Mouse (Mus musculus) hindbrain, embryonic 11.5 days (tissue): Measurements from ENCODE around the gene Tmem274. TPM values are rescaled to one million over a fixed set of nuclear protein-coding genes. Genes with fewer than 3 reads are reported as not detected.

Experiments
- ATAC-seq: fragments of 200-750 bp; cut with Nextera tagmentation; 2 replicates; pipeline ENCODE4 v1.8.0; 2017; ENCODE audit warnings: mild to moderate bottlenecking, moderate TSS enrichment, moderate library complexity; ENCODE audit not compliant: low FRiP score
- DNase-seq: peaks from one replicate; pipeline ENCODE4 v3.0.0-alpha.2; 2015; ENCODE audit warnings: low spot score
- H3K27ac ChIP-seq: fragments of 300-500 bp; sonication (generic); 2 replicates; pipeline ENCODE4 v1.5.1; 2014; ENCODE audit warnings: mild to moderate bottlenecking, low read depth, low read length
- H3K27me3 ChIP-seq: fragments of 300-500 bp; sonication (generic); 2 replicates; pipeline ENCODE4 v1.6.1; 2014; ENCODE audit warnings: mild to moderate bottlenecking, low read length, moderate library complexity, mixed read lengths; ENCODE audit not compliant: control insufficient read depth, insufficient read depth
- H3K36me3 ChIP-seq: fragments of 300-500 bp; sonication (generic); 2 replicates; pipeline ENCODE4 v1.6.1; 2014; ENCODE audit warnings: mild to moderate bottlenecking, low read length, moderate library complexity, mixed read lengths; ENCODE audit not compliant: control insufficient read depth, insufficient read depth
- H3K4me1 ChIP-seq: fragments of 300-500 bp; sonication (generic); replicated peaks from 2 replicates; pipeline ENCODE4 v1.6.1; 2014; ENCODE audit warnings: low read length, mixed read lengths; ENCODE audit not compliant: control insufficient read depth, insufficient read depth
- H3K4me2 ChIP-seq: fragments of 300-500 bp; sonication (generic); replicated peaks from 2 replicates; pipeline ENCODE4 v1.6.1; 2014; ENCODE audit warnings: mild to moderate bottlenecking, low read depth, low read length
- H3K4me3 ChIP-seq: fragments of 300-500 bp; sonication (generic); 2 replicates; pipeline ENCODE4 v1.5.1; 2014; ENCODE audit warnings: low read depth, low read length
- H3K9ac ChIP-seq: fragments of 300-500 bp; sonication (generic); 2 replicates; pipeline ENCODE4 v1.6.1; 2014; ENCODE audit warnings: low read depth, low read length
- H3K9me3 ChIP-seq: fragments of 300-500 bp; sonication (generic); 2 replicates; pipeline ENCODE4 v1.6.1; 2016; ENCODE audit warnings: low read length; ENCODE audit not compliant: control insufficient read depth
- WGBS: fragments of 180-500 bp; shearing (Covaris S2); extraction: QIAGEN DNeasy Blood & Tissue Kit; methylation state at CpG from one replicate; pipeline ENCODE4 v1.1.7; 2014; 5-methylcytosine and 5-hydroxymethylcytosine counted together
- polyA plus RNA-seq: library from polyadenylated mRNA; unstranded; fragments of >200 nt; fragmentation: Nextera tagmentation; extraction: Ambion mirVana; gene quantifications from 2 replicates; pipeline ENCODE4 v1.2.1, GENCODE M21; 2014

Gene Tmem274
- polyA plus RNA-seq, 1 experiment from 2014 or later, result not detected

DNA sequence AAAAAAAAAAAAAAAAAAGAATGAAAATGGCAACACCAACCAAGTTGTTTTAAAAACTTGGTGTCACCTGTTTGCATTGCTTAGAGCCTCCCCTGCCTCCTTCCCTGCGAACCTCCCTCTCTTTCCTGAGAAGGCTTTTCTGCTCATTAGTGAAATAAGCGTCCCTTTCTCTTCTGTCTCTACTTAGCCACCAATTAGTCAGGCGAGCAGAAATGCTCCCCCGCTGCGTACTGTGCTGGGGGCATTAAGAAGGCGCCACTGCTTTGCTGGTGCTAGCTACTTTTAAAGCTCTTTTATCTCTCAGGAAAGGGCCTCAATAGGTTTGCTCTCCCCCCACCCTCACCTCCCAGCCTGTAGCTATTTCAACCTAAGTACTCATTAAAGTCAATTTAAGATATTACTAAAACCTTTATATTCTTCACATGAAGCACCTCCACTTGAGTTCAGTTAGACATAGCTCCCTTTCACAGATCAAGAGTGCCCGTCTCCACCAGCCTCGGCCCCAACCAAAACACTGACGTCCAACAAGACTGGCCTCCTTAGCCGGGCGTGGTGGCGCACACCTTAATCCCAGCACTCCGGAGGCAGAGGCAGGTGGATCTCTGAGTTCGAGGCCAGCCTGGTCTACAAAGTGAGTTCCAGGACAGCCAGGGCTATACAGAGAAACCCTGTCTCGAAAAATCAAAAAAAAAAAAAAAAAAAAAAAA, 28.2 kb downstream of the Tmem274 start:
- H3K9me3 ChIP-seq, result no peaks in the 10 kb centered on the region
- 63% methylated on average over 14 of the region's 15 CpGs for WGBS
- ATAC-seq (no peak), DNase-seq (no peak)
- H3K9ac ChIP-seq, result no peak overlapping the region
- no peaks in the 10 kb centered on the region for H3K36me3 ChIP-seq
- no peak overlapping the region for H3K27ac ChIP-seq
- H3K27me3 ChIP-seq, result no peaks in the 10 kb centered on the region
- no peak overlapping the region for H3K4me2 ChIP-seq
- H3K4me3 ChIP-seq, result no peak overlapping the region
- no peaks in the 10 kb centered on the region for H3K4me1 ChIP-seq

DNA sequence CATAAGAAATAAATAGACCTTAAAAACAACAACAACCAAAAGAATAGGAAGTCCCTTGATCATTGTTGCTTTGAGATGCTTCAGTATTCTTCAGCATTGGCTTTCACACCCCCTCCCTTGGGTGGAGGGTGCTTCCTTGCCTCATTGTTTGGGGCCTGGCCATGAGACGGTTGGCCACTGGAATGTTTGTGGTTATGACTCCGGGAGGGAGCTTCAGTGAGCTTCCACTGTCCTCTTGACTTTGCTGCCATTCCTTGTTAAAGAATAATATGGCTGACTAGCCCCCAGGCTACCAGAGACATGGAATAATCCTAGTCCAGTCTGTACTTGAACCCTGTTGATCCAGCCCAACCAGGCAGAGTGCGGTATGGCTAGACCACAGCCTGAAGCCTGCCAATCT, 29.7 kb downstream of the Tmem274 start:
- H3K27me3 ChIP-seq, result no peaks in the 10 kb centered on the region
- H3K9me3 ChIP-seq, result no peaks in the 10 kb centered on the region
- 88% methylated on average over 3 of the region's 3 CpGs for WGBS
- H3K4me1 ChIP-seq, result no peaks in the 10 kb centered on the region
- no peak overlapping the region for H3K4me2 ChIP-seq
- H3K9ac ChIP-seq, result no peak overlapping the region
- no peak overlapping the region for H3K4me3 ChIP-seq
- no peaks in the 10 kb centered on the region for H3K36me3 ChIP-seq
- H3K27ac ChIP-seq, result no peak overlapping the region
- DNase-seq, result no peak
- no peak for ATAC-seq

DNA sequence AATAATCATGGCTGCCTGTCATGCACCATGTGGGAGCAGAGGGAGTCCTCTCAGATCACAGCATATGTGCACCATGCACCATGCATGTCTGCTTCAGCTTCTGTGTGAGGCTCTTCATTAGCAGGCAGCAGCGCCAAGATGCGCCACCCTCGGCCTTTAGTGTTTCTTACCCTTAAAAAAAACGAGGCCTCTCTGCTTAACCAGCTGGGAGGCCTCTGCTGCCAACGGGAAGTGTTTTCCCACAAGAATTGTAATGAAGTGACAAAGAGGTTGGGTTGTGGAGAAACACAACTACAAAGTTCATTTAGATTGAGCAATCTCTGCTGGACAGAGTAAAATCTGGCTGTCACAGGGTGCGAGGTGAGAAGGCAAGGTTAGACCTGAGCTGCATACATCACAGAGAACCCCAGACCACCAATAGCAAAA, 34.1 kb downstream of the Tmem274 start:
- H3K27me3 ChIP-seq, result no peaks in the 10 kb centered on the region
- H3K27ac ChIP-seq, result no peak overlapping the region
- WGBS, result 52% methylated on average over 6 of the region's 6 CpGs
- no peak for DNase-seq
- H3K9me3 ChIP-seq, result no peaks in the 10 kb centered on the region
- H3K36me3 ChIP-seq, result no peaks in the 10 kb centered on the region
- H3K4me2 ChIP-seq, result no peak overlapping the region
- ATAC-seq, result no peak
- no peaks in the 10 kb centered on the region for H3K4me1 ChIP-seq
- H3K4me3 ChIP-seq, result no peak overlapping the region
- no peak overlapping the region for H3K9ac ChIP-seq

DNA sequence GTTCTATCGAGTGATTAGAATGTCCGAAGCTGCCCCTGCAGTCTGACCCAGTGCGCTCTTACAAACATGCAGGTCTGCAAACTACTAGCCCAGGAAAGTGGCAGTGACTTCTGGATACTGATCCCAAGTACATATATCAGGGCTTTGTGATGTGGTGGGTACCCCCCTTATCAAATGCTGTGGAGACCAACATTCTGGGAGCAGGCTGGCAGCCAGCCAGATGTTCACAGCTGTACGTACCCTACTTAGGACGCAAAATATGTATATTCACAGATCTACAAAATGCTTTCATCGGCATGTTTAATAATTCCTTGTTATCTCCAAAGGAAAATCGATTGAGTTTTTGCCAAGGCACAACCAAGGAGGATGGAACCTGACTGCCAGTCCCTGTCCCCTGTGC, 34.9 kb downstream of the Tmem274 start:
- Histone ChIP-seq H3K9ac (no peak overlapping the region), H3K4me3 (no peak overlapping the region), H3K27ac (no peak overlapping the region), H3K27me3 (no peaks in the 10 kb centered on the region), H3K4me1 (no peaks in the 10 kb centered on the region), H3K4me2 (no peak overlapping the region), H3K9me3 (no peaks in the 10 kb centered on the region), H3K36me3 (no peaks in the 10 kb centered on the region)
- 91% methylated on average over 7 of the region's 7 CpGs for WGBS
- ATAC-seq (no peak), DNase-seq (no peak)

DNA sequence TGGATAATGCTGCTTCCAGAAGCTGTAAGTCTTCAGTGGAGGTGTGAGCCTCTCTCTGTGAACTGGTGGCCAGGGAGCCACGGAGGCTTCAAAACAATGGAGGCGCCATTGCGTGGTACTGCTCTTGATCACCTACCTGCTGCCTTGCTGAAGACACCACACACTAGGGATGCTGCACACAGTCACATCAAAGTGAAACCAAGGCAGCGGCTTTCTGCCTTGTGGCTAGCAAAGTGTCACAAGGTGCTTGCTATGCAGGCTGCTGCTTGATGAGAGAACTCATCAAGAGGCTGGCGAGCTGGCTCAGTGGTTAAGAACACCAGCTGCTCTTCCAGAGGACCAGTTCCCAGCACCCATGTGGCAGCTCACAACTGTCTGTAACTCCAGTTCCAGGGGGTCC, 38.5 kb downstream of the Tmem274 start:
- no peak for ATAC-seq
- Histone ChIP-seq H3K36me3 (no peaks in the 10 kb centered on the region), H3K27ac (no peak overlapping the region), H3K9me3 (no peaks in the 10 kb centered on the region), H3K4me2 (no peak overlapping the region), H3K4me1 (0 out of 2 replicates have a peak, but pooled peaks cover 6% of the 10 kb centered on the region), H3K4me3 (no peak overlapping the region), H3K27me3 (no peaks in the 10 kb centered on the region), H3K9ac (no peak overlapping the region)
- no peak for DNase-seq
- WGBS, result 93% methylated on average over 5 of the region's 5 CpGs

DNA sequence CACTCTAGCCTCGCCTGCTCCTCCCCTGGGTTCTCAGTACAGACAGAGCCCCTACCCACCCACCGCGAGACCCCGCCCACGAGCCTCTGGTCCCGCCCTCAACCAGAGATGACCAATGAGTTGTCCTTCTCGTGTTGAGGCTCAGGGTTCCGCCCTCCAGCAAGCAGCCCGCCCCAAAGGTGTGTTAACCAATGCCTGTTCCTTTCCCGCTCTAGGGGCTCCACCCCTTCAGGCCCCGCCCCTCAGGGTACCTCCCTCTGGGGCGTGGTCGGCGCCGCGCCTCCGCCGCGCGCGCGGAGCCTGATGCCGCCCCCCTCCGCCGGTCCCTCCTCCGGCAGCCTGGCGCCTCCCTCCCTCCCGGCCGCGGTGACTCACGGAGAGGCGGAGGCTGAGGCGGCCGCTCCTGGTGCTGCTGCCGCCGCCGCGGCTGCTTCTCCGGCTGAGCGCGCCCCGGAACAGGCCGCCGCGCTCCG, 40.7 kb downstream of the Tmem274 start, which contains the start of gene Ctnnbip1:
Gene Ctnnbip1 (plus strand): TSS at position 369 of the 473 bp plus-strand sequence.
- H3K27ac ChIP-seq, result peak within 1 kb of the TSS; percentile 62; the same call in 1 of the 2 replicates
- peak within 1 kb of the TSS; percentile 88 for H3K9ac ChIP-seq
- no peaks in the 10 kb centered on the region for H3K9me3 ChIP-seq
- peak; percentile 99 for ATAC-seq
- H3K27me3 ChIP-seq, result no peaks in the 10 kb centered on the region
- peak within 1 kb of the TSS; percentile 87 for H3K4me3 ChIP-seq
- H3K4me1 ChIP-seq, result 0 out of 2 replicates have a peak, but pooled peaks cover 6% of the 10 kb centered on the region
- H3K36me3 ChIP-seq, result no peaks in the 10 kb centered on the region
- peak; percentile 98 for DNase-seq
- H3K4me2 ChIP-seq, result peak within 1 kb of the TSS; percentile 91
- WGBS, result under 1% methylated on average over 43 of the region's 46 CpGs

DNA sequence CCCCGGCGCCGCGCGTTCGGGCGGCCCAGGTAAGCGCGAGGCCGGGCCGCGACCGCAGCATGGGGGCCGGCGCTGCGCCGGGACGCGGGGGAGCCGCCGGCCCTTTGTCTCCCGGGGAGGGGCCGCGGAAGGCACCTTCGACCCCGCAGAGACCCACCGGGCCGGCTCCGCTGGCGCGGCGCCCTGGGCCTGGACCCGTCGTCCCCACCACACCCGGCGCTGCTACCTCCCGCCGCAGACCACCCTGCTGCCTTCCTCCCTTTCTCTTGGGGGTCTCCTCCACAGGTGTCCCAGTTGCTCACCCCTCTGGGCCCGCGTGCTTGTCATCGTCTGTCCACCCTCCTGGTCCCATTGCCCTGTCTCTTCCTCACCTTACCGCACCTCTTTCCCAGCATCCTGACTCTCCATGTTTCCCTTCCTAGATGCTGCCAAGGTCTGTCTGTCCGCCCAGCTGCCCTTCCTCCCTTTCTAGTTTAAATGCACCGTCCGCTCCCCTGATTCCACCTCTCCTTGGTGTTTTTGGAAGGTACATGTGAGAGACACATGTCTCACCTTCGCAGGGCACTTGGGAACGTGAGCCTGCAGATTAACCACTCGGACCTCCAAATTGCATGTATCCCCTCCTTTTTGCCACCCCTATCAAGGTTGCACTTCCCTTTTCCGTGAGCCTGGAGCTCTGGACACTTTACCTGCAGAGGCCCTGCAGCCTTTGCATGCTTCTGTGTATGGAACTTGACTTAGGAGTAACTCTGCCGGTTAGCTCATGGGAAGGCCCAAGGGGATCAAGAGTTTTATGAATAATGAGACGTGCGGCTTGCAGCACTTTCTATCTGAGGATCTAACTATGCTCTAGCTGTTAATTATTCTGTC, 41.4 kb downstream of the Tmem274 start:
- Histone ChIP-seq H3K4me2 (peak overlapping the region; percentile 91), H3K36me3 (no peaks in the 10 kb centered on the region), H3K9ac (peak overlapping the region; percentile 88), H3K27me3 (no peaks in the 10 kb centered on the region), H3K9me3 (no peaks in the 10 kb centered on the region), H3K27ac (peak overlapping the region; percentile 62; the same call in 1 of the 2 replicates), H3K4me3 (peak overlapping the region; percentile 87), H3K4me1 (0 out of 2 replicates have a peak, but pooled peaks cover 6% of the 10 kb centered on the region)
- WGBS, result 6% methylated on average over 38 of the region's 52 CpGs
- no peak for ATAC-seq
- peak; percentile 27 for DNase-seq

DNA sequence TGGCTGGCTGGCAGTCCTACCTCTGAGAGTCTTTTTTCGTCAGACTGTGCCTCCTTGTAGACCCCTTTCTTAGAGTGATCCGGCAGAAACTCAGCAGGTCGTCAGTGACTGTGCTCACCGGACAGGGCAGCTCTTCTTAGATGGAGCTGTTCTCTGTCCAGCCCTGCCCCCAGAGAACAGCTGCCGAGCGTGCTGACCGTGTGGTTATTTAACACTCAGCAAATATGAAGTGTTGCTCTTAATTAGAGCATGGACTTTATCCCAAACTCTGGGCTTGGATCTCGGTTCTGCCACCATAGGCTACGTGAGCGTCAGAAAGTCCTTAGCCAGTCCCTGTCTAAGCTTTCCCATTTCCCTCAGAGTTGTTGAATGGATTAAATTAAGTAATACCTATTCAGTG, 44.1 kb downstream of the Tmem274 start:
- Histone ChIP-seq H3K36me3 (no peaks in the 10 kb centered on the region), H3K4me2 (no peak overlapping the region), H3K9ac (no peak overlapping the region), H3K27ac (no peak overlapping the region), H3K27me3 (no peaks in the 10 kb centered on the region), H3K4me3 (no peak overlapping the region), H3K9me3 (no peaks in the 10 kb centered on the region), H3K4me1 (0 out of 2 replicates have a peak, but pooled peaks cover 6% of the 10 kb centered on the region)
- DNase-seq (no peak), ATAC-seq (no peak)
- 73% methylated on average over 10 of the region's 10 CpGs for WGBS
